Mouse (Mus musculus) liver, embryonic 14.5 days (tissue): ENCODE measurements around the gene Relch. TPM values are rescaled to one million over a fixed set of nuclear protein-coding genes. Genes with fewer than 3 reads are reported as not detected.
"Not testable (repeated sequence)": the region's sequence is repeated elsewhere in the genome, so short reads cannot be mapped to it uniquely, and the experiment has no call there.

Experiments
- ATAC-seq: fragments of 200-750 bp; cut with Nextera tagmentation; 2 replicates; pipeline ENCODE4 v1.8.0; 2017; ENCODE audit warnings: moderate number of reproducible peaks, mild to moderate bottlenecking, moderate library complexity; ENCODE audit not compliant: insufficient read depth
- DNase-seq, 3 experiments: peaks; one replicate each; pipeline ENCODE4 v3.0.0-alpha.2; 2012 to 2013; ENCODE audit warnings: low read depth in 3 of 3, low spot score in 3 of 3
- H3K27ac ChIP-seq: fragments of 300-500 bp; sonication (generic); 2 replicates; pipeline ENCODE4 v1.5.1; 2014; ENCODE audit warnings: moderate library complexity, mild to moderate bottlenecking, control low read depth, inconsistent platforms
- H3K27me3 ChIP-seq: fragments of 300-500 bp; sonication (generic); 2 replicates; pipeline ENCODE4 v1.6.1; 2014; ENCODE audit warnings: mild to moderate bottlenecking, low read length, moderate library complexity; ENCODE audit not compliant: control insufficient read depth, insufficient read depth
- H3K36me3 ChIP-seq: fragments of 300-500 bp; sonication (generic); replicated peaks from 2 replicates; pipeline ENCODE4 v1.6.1; 2014; ENCODE audit warnings: low read depth; ENCODE audit not compliant: control insufficient read depth, insufficient read depth
- H3K4me1 ChIP-seq, 2 experiments: fragments of 200-500 bp in 1 of 2; fragments of 300-500 bp in 1 of 2; sonication (generic) in 1 of 2; replicated peaks; 2 replicates each; pipeline ENCODE4 v1.6.1; 2012 to 2014; ENCODE audit warnings: antibody characterized with exemption in 1 of 2, inconsistent platforms in 1 of 2, low read length in 1 of 2; ENCODE audit not compliant: control insufficient read depth in 2 of 2, insufficient read depth in 2 of 2
- H3K4me2 ChIP-seq: fragments of 300-500 bp; sonication (generic); 2 replicates; pipeline ENCODE4 v1.6.1; 2014; ENCODE audit warnings: low read depth, mild to moderate bottlenecking, control low read depth, moderate library complexity
- H3K4me3 ChIP-seq, 2 experiments: fragments of 200-500 bp in 1 of 2; fragments of 300-500 bp in 1 of 2; sonication (generic) in 1 of 2; 2 replicates each; pipeline ENCODE4 v1.5.1; 2012 to 2014; ENCODE audit warnings: low read depth in 2 of 2, low read length in 2 of 2, mild to moderate bottlenecking in 2 of 2, control low read depth in 1 of 2, inconsistent platforms in 1 of 2, moderate library complexity in 1 of 2; ENCODE audit not compliant: insufficient read depth in 1 of 2
- H3K9ac ChIP-seq: fragments of 300-500 bp; sonication (generic); replicated peaks from 2 replicates; pipeline ENCODE4 v1.6.1; 2014; ENCODE audit warnings: mild to moderate bottlenecking, control low read depth, moderate library complexity
- H3K9me3 ChIP-seq: fragments of 300-500 bp; sonication (generic); 2 replicates; pipeline ENCODE4 v1.6.1; 2016; ENCODE audit warnings: low read length, mixed read lengths; ENCODE audit not compliant: control insufficient read depth
- CTCF ChIP-seq: IDR thresholded peaks from 2 replicates; pipeline ENCODE4 v1.5.1; 2016; ENCODE audit warnings: antibody characterized with exemption, low read depth, control low read depth
- EP300 ChIP-seq: IDR thresholded peaks from 2 replicates; pipeline ENCODE4 v1.6.1; 2016; ENCODE audit warnings: antibody characterized with exemption, low read depth
- WGBS: fragments of 180-500 bp; shearing (Covaris S2); extraction: QIAGEN DNeasy Blood & Tissue Kit; methylation state at CpG from one replicate; pipeline ENCODE4 v1.1.7; 2014; ENCODE audit not compliant: insufficient replicate concordance; 5-methylcytosine and 5-hydroxymethylcytosine counted together
- polyA plus RNA-seq, 2 experiments: library from polyadenylated mRNA; depleted of rRNA in 1 of 2; stranded (reverse) in 1 of 2; unstranded in 1 of 2; fragments of >200 nt; fragmentation: Nextera tagmentation in 1 of 2; extraction: Ambion mirVana in 1 of 2; gene quantifications; 2 replicates each; pipeline versions ENCODE4 v1.2.1 to v1.2.3; 2012 to 2014

The Relch gene
- polyA plus RNA-seq, 2 experiments, result 7.2 to 9.0 TPM

- H3K9ac ChIP-seq, result no peak overlapping the region
- no peak for TF ChIP-seq EP300
- no peak for TF ChIP-seq CTCF
- ATAC-seq (no peak), DNase-seq (no peak)
- H3K27me3 ChIP-seq, result no peaks in the 10 kb centered on the region
- no peak overlapping the region for H3K4me2 ChIP-seq
- H3K36me3 ChIP-seq, result no peaks in the 10 kb centered on the region
- 65% methylated on average over 8 of the region's 8 CpGs for WGBS
- H3K4me3 ChIP-seq, result no peak overlapping the region
- no peaks in the 10 kb centered on the region for H3K4me1 ChIP-seq
- no peak overlapping the region for H3K27ac ChIP-seq
- peaks cover 2% of the 10 kb centered on the region; the same call in 1 of the 2 replicates for H3K9me3 ChIP-seq
Observed at GRCm38 (mm10) chr1:105765586-105765985, 101.9 kb downstream of the Relch start.

DNA sequence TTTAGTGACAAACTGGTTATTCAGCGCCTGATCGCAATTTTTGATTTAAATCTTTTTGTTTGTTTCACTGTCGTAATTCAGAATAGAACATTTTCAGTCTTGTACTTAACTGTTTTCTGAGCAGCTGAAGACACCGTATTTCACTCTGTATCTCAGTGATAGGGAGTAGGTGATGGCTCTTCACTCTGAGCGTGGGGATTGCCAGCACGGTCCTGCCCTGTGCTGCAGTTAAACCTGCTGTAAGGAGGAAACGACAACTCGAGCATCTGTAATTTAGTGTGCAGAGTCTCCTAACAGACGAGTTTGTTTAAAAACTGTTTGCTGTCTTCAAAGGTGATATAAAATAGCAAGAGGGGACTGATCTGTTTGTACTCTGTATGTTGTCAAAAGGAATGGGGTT, 102.4 kb downstream of the Relch start:
- H3K9ac ChIP-seq, H3K4me3 ChIP-seq, H3K36me3 ChIP-seq, H3K9me3 ChIP-seq, H3K4me2 ChIP-seq, H3K4me1 ChIP-seq, H3K27me3 ChIP-seq, ATAC-seq, DNase-seq, H3K27ac ChIP-seq: not testable (repeated sequence)
- WGBS, result 66% methylated on average over 9 of the region's 9 CpGs

- 63% methylated on average over 2 of the region's 2 CpGs for WGBS
- Histone ChIP-seq H3K4me1 (no peaks in the 10 kb centered on the region), H3K9ac (no peak overlapping the region), H3K27me3 (no peaks in the 10 kb centered on the region), H3K4me3 (no peak overlapping the region), H3K9me3 (no peaks in the 10 kb centered on the region), H3K27ac (no peak overlapping the region), H3K4me2 (no peak overlapping the region), H3K36me3 (no peaks in the 10 kb centered on the region)
- ATAC-seq, result no peak
- TF ChIP-seq CTCF (no peak), EP300 (no peak)
- no peak for DNase-seq
Observed at GRCm38 (mm10) chr1:105768397-105768796, 104.7 kb downstream of the Relch start.

DNA sequence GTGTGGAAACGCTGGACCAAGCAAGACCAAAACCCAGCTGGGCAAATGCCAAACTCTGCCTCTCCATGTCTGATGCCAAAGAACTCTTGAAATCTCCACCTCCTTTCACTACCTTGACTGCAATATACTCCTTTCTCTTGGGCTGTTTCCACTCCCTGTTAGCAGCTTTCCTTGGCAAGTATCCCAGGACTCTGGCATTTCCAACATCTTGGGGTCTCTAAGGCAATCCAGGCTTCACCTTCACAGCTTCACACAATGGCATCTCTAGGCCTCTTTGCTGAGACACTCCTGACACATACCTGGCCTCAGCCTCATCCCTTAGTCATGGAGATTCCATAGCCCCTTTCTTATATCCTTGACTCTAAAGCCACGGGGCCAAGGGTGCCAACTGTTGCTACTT, 107.0 kb downstream of the Relch start:
- H3K4me2 ChIP-seq, result no peak overlapping the region
- WGBS, result 58% methylated on average over 2 of the region's 2 CpGs
- H3K4me1 ChIP-seq, result no peaks in the 10 kb centered on the region
- no peak overlapping the region for H3K27ac ChIP-seq
- H3K4me3 ChIP-seq, result no peak overlapping the region
- H3K27me3 ChIP-seq, result no peaks in the 10 kb centered on the region
- H3K9me3 ChIP-seq, result no peaks in the 10 kb centered on the region
- TF ChIP-seq EP300 (no peak), CTCF (no peak)
- H3K36me3 ChIP-seq, result no peaks in the 10 kb centered on the region
- no peak for ATAC-seq
- H3K9ac ChIP-seq, result no peak overlapping the region
- DNase-seq, result no peak

DNA sequence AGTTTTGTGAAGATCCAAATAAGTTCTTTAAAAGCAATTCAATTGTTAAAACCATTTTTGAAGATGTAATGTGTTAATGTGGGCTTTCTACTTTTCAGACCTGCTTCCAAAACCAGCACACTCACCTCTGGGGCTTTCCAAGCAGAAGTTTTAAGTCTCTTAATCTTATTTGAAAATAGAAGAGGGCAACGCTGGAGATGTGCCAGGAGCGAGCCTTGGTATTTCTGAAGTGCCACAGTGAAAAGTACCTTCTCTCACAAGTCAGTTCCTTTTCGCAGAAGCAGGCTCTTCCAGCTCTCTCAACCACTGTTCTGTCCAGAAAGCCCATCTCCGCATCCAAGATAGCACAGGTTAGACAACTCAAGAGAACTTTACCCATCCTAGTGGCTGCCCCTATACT, 112.8 kb downstream of the Relch start:
- Histone ChIP-seq H3K9me3 (no peaks in the 10 kb centered on the region), H3K4me2 (no peak overlapping the region), H3K36me3 (no peaks in the 10 kb centered on the region), H3K9ac (no peak overlapping the region), H3K27ac (no peak overlapping the region), H3K4me1 (no peaks in the 10 kb centered on the region; a peak in 1 of 4 replicates), H3K4me3 (no peak overlapping the region), H3K27me3 (peaks cover 24% of the 10 kb centered on the region)
- TF ChIP-seq EP300 (no peak), CTCF (no peak)
- no peak for ATAC-seq
- 70% methylated on average over 4 of the region's 4 CpGs for WGBS
- no peak for DNase-seq

DNA sequence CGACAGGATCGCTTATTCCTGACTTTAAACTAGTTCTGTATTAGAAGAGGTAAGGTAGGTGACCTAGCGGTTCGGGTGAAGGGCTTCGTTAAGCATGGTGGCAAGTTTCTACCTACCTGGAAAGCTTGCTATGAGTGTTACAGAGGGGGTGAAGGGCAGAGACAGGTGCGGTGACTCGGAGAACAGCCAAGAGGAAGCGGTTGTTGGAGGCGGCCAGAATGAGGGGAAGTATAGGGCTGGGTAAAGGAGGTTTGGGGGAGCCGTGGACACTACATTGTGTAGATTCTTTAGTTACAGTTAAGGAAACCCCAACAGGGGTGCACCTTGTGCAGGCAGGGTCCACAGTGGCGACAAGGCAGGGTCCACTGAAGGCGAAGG, 116.4 kb downstream of the Relch start:
- H3K4me2 ChIP-seq, result peak overlapping the region; percentile 56
- no peak overlapping the region for H3K9ac ChIP-seq
- H3K9me3 ChIP-seq, result no peaks in the 10 kb centered on the region
- H3K4me1 ChIP-seq, result no peaks in the 10 kb centered on the region; a peak in 1 of 4 replicates
- peak overlapping the region; percentile 32 to 50 for H3K4me3 ChIP-seq
- ATAC-seq (no peak), DNase-seq (no peak)
- H3K27me3 ChIP-seq, result peaks cover 30% of the 10 kb centered on the region
- no peak overlapping the region for H3K27ac ChIP-seq
- 27% methylated on average over 12 of the region's 12 CpGs for whole genome bisulfite sequencing
- TF ChIP-seq EP300, result no peak
- TF ChIP-seq CTCF, result no peak
- H3K36me3 ChIP-seq, result no peaks in the 10 kb centered on the region
